Mouse (Mus musculus) inflammation-experienced regulatory T-cells, adult 6 months (primary cell): ENCODE data around the gene Pknox1. TPM values are rescaled to one million over a fixed set of nuclear protein-coding genes. Genes with fewer than 3 reads are reported as not detected.
"Not testable (repeated sequence)": the region's sequence is repeated elsewhere in the genome, so short reads cannot be mapped to it uniquely, and the experiment has no call there.

Experiments used
- ATAC-seq: one replicate; pipeline ENCODE4 v1.8.0; 2017
- polyA plus RNA-seq, 3 experiments: library from polyadenylated mRNA; unstranded; fragments of 100-300 nt; shearing (Covaris generic); gene quantifications; one replicate each; pipeline ENCODE4 v1.2.1; 2017

Gene Pknox1
- polyA plus RNA-seq, 3 experiments from 2014 or later, result 42.0 to 53.1 (median 44.8) TPM

GRCm38 (mm10) chr17:31598593-31598992, 34.1 kb downstream of the Pknox1 start:
- ATAC-seq, result no peak

DNA sequence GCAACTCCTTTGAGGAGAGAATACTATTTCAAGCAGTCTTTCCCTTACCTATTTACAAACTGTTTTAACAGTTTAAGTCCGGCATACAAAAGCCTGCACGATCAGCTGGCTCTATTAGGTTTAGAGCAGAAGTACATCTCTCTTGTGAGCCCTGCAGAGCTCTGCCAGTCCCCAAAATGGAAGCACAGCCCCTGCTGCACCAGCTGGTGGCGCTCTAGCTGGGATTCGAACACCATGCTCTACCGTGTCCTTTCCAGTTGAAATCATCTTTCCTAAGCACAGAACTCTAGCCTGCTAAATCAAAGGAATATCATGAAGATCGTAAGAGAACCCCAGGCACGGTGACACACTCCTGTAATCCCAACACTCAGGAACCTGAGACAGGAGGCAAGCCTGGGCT, 41.9 kb downstream of the Pknox1 start:
- no peak for ATAC-seq

- ATAC-seq, result no peak
Observed at GRCm38 (mm10) chr17:31607256-31607951, 42.9 kb downstream of the Pknox1 start.

- ATAC-seq, result not testable (repeated sequence)
Observed at GRCm38 (mm10) chr17:31609173-31609572, 44.6 kb downstream of the Pknox1 start.

GRCm38 (mm10) chr17:31609895-31610294, 45.4 kb downstream of the Pknox1 start:
- ATAC-seq, result no peak

GRCm38 (mm10) chr17:31613086-31613755, 48.7 kb downstream of the Pknox1 start:
- no peak for ATAC-seq

DNA sequence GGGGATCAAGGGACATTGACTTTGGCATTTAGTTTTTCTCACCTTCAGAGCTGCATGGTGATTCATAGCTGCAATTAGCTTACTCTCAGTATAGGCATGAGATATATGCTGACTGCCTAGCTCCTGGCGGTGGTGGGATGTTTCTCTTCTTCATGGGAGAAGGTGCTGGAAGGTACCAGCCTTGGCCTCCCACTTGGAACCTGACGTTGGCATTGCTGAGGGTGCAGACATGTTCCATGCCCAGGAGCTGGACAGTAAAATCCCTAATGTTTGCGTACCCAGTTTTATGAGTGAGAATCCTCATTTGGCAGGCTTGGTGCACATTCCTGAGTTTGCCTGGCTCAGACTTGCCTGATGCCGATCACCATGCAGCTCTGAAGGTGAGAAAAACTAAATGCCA, 58.6 kb downstream of the Pknox1 start:
- ATAC-seq, result no peak

GRCm38 (mm10) chr17:31627961-31628360, 63.4 kb downstream of the Pknox1 start:
- no peak for ATAC-seq

DNA sequence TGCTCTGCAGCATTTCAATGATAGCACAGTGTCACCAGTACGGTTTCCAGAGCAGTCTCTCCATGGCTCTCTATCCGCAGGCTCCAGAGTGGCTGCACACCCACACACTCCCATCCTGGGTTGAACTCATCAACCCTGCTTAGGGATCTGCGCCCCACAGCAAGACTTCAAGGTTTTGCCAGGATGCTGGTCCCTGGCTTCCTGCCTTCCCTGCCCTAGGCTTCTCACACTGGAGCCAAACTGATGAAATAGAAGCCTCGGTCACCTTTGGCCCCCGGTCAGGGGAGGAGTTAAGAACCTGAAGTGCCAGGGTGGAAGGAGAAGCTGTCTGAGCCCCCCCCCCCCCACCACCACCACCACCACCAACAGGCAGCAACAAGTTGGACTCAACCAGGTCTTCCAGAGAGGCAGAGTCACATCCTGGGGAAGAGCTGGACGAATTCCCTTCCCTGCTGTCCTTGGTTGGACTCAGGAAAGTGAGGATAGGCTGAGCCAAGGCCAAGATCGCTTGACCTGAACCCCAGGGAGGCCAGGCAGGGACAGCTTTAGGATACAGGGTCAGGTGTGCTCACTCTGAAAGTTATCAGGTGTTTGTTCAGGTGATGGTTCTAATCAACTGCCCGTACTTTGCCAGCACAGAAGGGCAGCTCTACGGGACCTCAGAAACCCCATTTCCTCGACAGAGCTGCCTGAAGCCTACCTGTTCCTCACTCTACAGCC, 66.7 kb downstream of the Pknox1 start:
- no peak for ATAC-seq

- ATAC-seq, result no peak
Observed at GRCm38 (mm10) chr17:31633007-31633406, 68.5 kb downstream of the Pknox1 start.

GRCm38 (mm10) chr17:31634896-31635295, 70.4 kb downstream of the Pknox1 start:
- no peak for ATAC-seq

DNA sequence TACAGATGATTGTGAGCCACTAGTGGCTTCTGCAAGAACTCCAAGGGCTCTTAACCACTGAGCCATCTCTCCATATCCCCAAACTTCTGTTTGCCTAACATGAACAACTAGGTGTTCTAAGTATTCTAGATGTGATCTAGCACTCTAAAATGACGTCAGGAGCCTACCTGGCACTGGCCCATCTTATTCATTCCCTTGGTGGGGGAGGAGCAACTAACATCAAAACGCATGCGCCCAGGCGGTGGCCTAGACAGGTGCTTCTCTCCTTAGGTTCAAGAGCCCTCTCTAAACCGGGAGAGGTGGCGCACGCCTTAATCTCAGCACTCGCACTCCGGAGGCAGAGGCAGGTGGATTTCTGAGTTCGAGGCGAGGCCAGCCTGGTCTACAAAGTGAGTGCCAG, 71.2 kb downstream of the Pknox1 start:
- no peak for ATAC-seq

GRCm38 (mm10) chr17:31636277-31636941, 71.9 kb downstream of the Pknox1 start:
- ATAC-seq, result no peak

- ATAC-seq, result no peak
Observed at GRCm38 (mm10) chr17:31636942-31637811, 72.6 kb downstream of the Pknox1 start, which contains the start of gene Cbs. Gene Cbs (minus strand): TSS chr17:31637238.

DNA sequence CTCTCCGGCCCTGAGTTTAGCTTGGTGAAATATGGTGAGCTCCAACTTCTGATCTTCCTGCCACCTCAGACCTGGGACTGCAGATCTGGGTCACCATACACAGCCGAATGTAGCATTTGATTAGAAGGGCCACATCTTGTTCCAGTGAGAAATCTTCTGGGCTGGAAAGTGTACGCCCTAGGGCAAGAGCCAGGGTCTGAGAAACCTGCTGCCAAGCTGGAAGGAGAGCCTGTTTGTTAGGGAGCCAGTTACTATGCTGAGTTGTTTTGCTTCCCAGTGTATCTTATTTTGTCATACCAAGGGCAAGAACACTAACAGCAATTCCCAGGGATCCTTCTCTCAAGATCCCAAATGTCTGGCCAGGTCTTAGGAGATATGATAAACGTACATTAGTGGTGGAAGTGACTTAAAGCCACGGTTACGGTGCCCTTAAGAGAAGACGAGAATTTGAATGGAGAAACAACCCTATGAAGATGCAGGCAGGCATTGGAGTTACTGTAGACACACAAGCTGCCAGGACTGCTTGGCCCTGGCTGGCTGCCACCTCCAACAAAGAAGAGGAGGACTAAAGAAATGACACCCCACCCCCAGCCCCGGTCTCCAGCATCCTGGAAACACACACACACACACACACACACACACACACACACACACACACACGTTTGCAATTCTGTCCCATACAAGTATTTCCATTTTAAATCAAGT, 73.5 kb downstream of the Pknox1 start:
- ATAC-seq, result no peak

DNA sequence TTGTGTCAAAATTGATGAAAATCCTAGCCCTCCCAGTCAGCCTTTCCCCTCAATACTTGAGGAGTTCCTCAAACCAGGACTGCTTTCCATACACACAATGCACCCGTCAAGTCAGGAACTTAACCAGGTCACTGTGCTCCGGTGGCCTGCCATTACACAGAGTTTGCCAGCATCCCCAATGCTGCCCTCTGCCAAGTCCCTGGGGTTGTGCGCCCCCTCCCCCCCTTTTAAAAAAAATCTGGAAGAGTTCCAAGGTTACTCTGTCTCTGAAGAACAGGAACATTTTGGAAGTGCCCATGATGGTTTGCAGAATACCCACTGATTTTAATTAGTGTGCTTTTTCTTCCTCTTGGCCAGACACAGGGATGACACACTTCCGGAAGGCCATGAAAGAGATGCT, 75.1 kb downstream of the Pknox1 start:
- no peak for ATAC-seq

DNA sequence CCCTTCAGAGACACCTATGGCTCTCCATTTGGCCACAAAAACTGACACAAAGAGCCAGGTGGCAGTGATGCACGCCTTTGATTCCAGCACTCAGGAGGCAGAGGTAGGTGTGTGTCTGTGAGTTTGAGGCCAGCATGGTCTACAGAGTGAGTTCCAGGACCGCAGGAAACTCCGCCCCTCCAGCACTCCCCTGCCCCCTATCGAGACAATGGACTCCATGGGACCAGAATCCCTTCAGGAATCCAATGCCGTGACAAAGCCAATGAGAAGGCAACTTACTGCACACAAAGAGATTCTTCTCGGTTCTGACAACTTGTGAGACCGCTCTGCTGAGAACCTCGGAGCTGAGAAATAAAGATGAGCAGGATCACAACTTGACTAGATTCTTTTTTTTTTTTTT, 77.8 kb downstream of the Pknox1 start:
- ATAC-seq, result no peak

GRCm38 (mm10) chr17:31642913-31643312, 78.4 kb downstream of the Pknox1 start:
- no peak for ATAC-seq

- no peak for ATAC-seq
Observed at GRCm38 (mm10) chr17:31646199-31647002, 81.9 kb downstream of the Pknox1 start.

- no peak for ATAC-seq
Observed at GRCm38 (mm10) chr17:31652152-31652551, 87.6 kb downstream of the Pknox1 start.

DNA sequence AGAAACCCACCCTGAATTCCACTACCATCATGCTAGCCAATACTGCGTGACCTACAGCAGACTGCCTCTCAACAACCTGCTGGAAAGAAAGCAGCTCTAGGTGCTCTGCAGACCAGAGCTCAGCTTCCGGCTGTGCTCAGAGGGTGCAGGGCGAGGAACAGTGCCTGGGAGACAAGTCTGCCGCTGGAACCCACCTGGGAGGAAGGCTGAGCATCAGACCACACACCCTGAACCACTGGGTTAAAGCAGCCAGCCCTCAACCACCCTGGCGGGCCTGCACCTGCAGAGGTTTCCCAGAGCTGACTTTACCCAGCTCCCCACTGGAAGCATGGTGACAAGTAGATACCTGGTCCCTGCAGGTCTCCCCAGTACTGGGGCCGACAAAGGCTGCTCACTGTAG, 88.7 kb downstream of the Pknox1 start:
- ATAC-seq, result no peak
